Mouse (Mus musculus): ENCODE results near the gene Adnp. TPM values are rescaled to one million over a fixed set of nuclear protein-coding genes. Genes with fewer than 3 reads are reported as not detected.

The Adnp gene
- polyA plus RNA-seq (2012; rRNA removed; ENCODE audit: low replicate concordance), result 18.1 and 21.5 TPM in 2 replicates

DNA sequence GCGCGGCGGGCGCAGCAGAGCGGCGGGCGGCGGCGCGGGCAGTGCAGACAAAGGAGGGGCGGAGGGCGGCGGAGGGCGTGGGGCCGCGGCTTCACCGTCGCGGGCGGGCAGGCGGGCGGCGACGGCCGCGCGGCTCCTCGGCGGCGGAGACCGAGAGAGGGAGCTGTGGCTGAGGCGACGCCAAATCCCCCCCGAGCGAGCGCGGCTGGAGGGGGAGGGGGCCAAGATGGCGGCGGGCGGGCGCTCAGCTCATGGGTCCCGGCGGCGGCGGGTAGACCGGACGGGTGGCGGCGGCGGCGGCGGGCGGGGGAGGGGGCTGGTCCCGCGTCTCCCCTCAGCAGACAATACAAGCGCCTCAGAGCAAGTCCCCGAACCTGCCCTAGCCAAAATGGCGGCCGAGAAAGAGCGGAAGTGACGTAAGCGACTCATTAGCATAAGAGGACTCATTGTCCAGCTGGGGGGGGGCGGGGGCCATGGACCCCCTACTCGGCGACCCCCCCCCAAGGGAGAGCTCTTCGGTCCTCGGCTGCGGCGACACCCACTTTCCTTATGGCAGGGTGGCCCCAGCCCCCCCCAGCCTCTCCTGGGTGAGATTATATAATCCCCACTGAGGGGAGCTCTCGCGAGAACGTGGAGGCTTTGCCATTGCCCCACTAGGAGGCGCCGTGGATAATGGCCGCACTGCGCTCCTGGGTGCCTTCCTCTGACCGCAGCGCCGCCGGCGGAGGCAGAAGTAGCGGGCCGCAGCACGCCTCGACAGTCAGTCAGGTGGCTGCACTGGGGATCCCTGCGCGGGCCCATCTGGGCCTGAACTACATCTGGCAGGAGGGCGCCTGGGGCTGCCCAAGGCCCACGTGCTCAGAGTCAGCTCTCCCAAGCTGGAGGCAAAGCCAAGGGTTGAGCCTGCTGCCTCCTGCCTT lies at the start of gene Adnp:
Adnp (minus strand) TSS at position 388 of the 920 bp plus-strand sequence.

DNA sequence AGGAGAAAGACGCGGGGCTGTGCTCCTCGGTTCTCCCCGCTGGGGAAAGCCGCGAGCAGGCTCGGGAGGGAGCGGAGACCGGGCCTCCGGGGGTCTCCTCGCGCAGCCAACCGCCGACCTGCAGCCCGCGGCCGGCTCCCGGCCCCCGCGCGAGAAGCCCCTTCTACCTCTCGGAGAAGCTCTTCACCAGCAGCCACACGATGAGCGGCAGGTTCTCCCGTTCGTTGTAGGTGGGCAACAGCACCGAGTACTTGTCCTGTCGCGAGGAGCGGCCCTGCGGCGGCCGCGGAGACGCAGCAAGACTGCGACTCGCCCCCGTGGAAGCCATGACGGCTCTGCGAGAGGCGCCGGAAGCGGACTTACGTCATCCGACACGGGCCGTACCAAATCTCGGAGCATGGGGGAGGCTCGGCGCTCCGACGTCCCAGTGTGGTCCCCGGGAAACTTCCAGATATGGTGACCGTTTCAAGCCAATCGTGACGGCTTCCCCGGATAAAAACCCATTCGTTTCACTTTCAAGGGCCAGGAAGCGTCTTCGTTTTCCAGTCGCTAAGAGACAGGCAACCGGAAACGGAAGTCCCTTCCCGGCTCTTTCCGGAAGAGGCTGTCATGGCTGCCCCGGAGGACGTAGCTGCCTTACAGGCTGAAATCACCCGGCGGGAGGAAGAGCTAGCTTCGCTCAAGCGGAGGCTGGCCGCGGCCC lies 23.3 kb upstream of the Adnp start, which contains the start of the genes Gm20716, Dpm1 and Mocs3:
Gm20716 (minus strand) TSS at position 339 of the 703 bp plus-strand sequence.
Dpm1 (minus strand) TSS at position 566 of the 703 bp plus-strand sequence.
Mocs3 (plus strand) TSS at position 597 of the 703 bp plus-strand sequence.

Other genes with a start within 250 kb of the Adnp start
- 10.6 and 19.9 TPM in 2 replicates for gene Ripor3, start 196.5 kb downstream of the Adnp start, polyA plus RNA-seq (2012; rRNA removed; ENCODE audit: low replicate concordance)
- gene Pard6b, start 126.1 kb downstream of the Adnp start, polyA plus RNA-seq (2012; rRNA removed; ENCODE audit: low replicate concordance), result 2.1 and 3.8 TPM in 2 replicates
- 2.5 TPM in 1 of 2 replicates, not detected in the other for gene Gm20716, start 23.3 kb upstream of the Adnp start, polyA plus RNA-seq (2012; rRNA removed; ENCODE audit: low replicate concordance)
- 25.9 and 26.1 TPM in 2 replicates for gene Dpm1, start 23.5 kb upstream of the Adnp start, polyA plus RNA-seq (2012; rRNA removed; ENCODE audit: low replicate concordance)
- gene Mocs3, start 23.5 kb upstream of the Adnp start, polyA plus RNA-seq (2012; rRNA removed; ENCODE audit: low replicate concordance), result 7.9 and 47.9 TPM in 2 replicates
- gene Kcng1, start 74.6 kb upstream of the Adnp start, polyA plus RNA-seq (2012; rRNA removed; ENCODE audit: low replicate concordance), result 0.13 and 0.62 TPM in 2 replicates

All from mammary gland, adult 2 months (tissue).